Mouse (Mus musculus): Measurements from ENCODE around the gene Gm42674.

DNA sequence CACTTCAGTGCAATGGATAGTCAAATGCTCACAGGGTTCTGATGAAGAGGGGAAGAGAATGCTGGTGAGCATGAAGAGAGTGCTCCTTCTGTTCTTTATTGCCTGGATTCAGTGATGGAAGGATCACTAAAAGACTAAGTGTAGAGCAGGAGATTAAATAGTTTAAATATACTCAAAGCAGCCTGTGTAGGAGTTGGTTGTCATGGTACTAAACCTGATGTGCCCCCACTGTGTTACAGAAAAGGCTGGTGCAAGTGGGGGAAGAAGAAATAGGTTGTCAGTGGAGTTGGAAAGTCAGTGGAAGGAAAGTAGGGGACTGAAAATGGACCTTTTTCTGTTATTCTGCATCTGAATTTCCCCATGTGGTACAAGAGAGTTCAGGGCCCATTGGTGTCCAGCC is 47.3 kb downstream of the Gm42674 start:
- TF ChIP-seq CTCF (IDR thresholded peaks at IDR 0.05; ENCODE audit: extremely low read depth, insufficient read length, insufficient replicate concordance, low read depth, low read length), result no peak
- no peak for TF ChIP-seq POLR2A (IDR thresholded peaks at IDR 0.05; ENCODE audit: low read depth, low read length)

Measured in small intestine, adult 2 months (tissue).